ENCODE assay signal across 8 mouse cellular contexts in genomic region chr9:90114567-90115307, GRCm38 (mm10). TPM values are rescaled to one million over a fixed set of nuclear protein-coding genes. Genes with fewer than 3 reads are reported as not detected.
DNase-seq lines count a peak whose midpoint lies in the region; ATAC-seq and TF ChIP-seq lines count a peak whose summit lies in the region.

Morf4l1 (minus strand) TSS chr9:90114774.

- TF ChIP-seq CTCF in cortical plate, adult 2 months (IDR thresholded peaks at IDR 0.05; ENCODE audit: extremely low read depth, insufficient read depth, low read length): no peak

- ATAC-seq in activated CD4-positive, CD25-positive, alpha-beta regulatory T cell, adult 4 months: peak; percentile 89
- ATAC-seq in megakaryocyte progenitor cell, adult 5-6 weeks (replicated peaks; ENCODE audit: poor library complexity): peak; percentile 86

- peak within 1 kb of the TSS; percentile 98 for H3K27ac ChIP-seq in cortical plate, adult 2 months (ENCODE audit: insufficient read depth, low read length)

- H3K4me1 ChIP-seq in cortical plate, adult 2 months (ENCODE audit: control insufficient read depth, insufficient read depth, low read length): peaks cover 6% of the 10 kb centered on the region; the same call in 1 of the 2 replicates

- peak; percentile 93 to 97 for DNase-seq in gastrocnemius, adult 8-10 months (ENCODE audit: low spot score in 2 of 2)
- DNase-seq in induced T-regulatory cell, adult 2 months (ENCODE audit: low read depth): peak; percentile 96
- DNase-seq in left cerebral cortex, adult 9 months (ENCODE audit: low spot score in 2 of 2): peak; percentile 96 to 98
- peak; percentile 99 for DNase-seq in right cerebral cortex, postnatal 14 days
- peak; percentile 90 to 97 for DNase-seq in urinary bladder, postnatal 36 days (ENCODE audit: low spot score in 2 of 2)

- peak; percentile 67; the same call in 1 of the 2 replicates for TF ChIP-seq POLR2A in cortical plate, adult 2 months (IDR thresholded peaks at IDR 0.05; ENCODE audit: extremely low read depth, insufficient read depth, low read length)

- peak within 1 kb of the TSS; percentile 64 for H3K4me3 ChIP-seq in cortical plate, adult 2 months (ENCODE audit: insufficient read depth, low read length)

RNA-seq across cellular contexts. Expression of gene Morf4l1, which starts in this region (rescaled TPM):
- 100 to 1,000 TPM; 299 to 332 TPM for polyA plus RNA-seq in activated CD4-positive, CD25-positive, alpha-beta regulatory T cell, adult 4 months (2017; shearing (Covaris generic))
- 410 and 423 TPM in 2 replicates for polyA plus RNA-seq in cortical plate, adult 2 months (2012; rRNA removed)
- 100 to 1,000 TPM; 196 to 235 (median 212) TPM for total RNA-seq in gastrocnemius, adult 8-10 months (2022)
- total RNA-seq in megakaryocyte progenitor cell, adult 5-6 weeks (2015): 366 and 378 TPM in 2 replicates
- total RNA-seq in megakaryocyte progenitor cell, adult 5-6 weeks (2017): 192 and 278 TPM in 2 replicates

Comparison
In these comparisons a context has a peak if more than half of its experiments do, and no peak if none do; other contexts are left out.
1. Peak in every context shown above with its lines: DNase-seq, ATAC-seq, H3K4me3 ChIP-seq and H3K27ac ChIP-seq.